Mouse (Mus musculus): Measurements from ENCODE around the gene Casp7. TPM values are rescaled to one million over a fixed set of nuclear protein-coding genes. Genes with fewer than 3 reads are reported as not detected.

Gene Casp7
- polyA plus RNA-seq, 1 experiment from 2014 or later, result 16.0 TPM

GRCm38 (mm10) chr19:56438357-56439071 is 41.6 kb downstream of the Casp7 start:
- no peaks in the 10 kb centered on the region; the same call in 1 of the 2 replicates for H3K4me1 ChIP-seq (replicated peaks)
- H3K4me2 ChIP-seq, result no peak overlapping the region
- ATAC-seq (ENCODE audit: low FRiP score), result no peak
- H3K4me3 ChIP-seq, result no peak overlapping the region
- no peak overlapping the region for H3K9ac ChIP-seq
- no peaks in the 10 kb centered on the region for H3K9me3 ChIP-seq
- 88% methylated on average over 7 of the region's 7 CpGs for WGBS
- 0 out of 2 replicates have a peak, but pooled peaks cover 2% of the 10 kb centered on the region for H3K27me3 ChIP-seq
- H3K27ac ChIP-seq, result no peak overlapping the region
- no peaks in the 10 kb centered on the region for H3K36me3 ChIP-seq

GRCm38 (mm10) chr19:56439072-56439434 is 42.1 kb downstream of the Casp7 start:
- Histone ChIP-seq H3K27ac (no peak overlapping the region), H3K27me3 (no peaks in the 10 kb centered on the region), H3K36me3 (no peaks in the 10 kb centered on the region), H3K4me3 (no peak overlapping the region), H3K4me1 (replicated peaks) (no peaks in the 10 kb centered on the region; the same call in 1 of the 2 replicates), H3K9ac (no peak overlapping the region), H3K4me2 (no peak overlapping the region), H3K9me3 (no peaks in the 10 kb centered on the region)
- ATAC-seq (ENCODE audit: low FRiP score), result no peak
- WGBS, result 91% methylated on average over 6 of the region's 6 CpGs

- Histone ChIP-seq H3K4me1 (replicated peaks) (0 out of 2 replicates have a peak, but pooled peaks cover 2% of the 10 kb centered on the region), H3K27ac (no peak overlapping the region), H3K9me3 (no peaks in the 10 kb centered on the region), H3K36me3 (no peaks in the 10 kb centered on the region), H3K4me2 (no peak overlapping the region), H3K27me3 (no peaks in the 10 kb centered on the region), H3K9ac (no peak overlapping the region), H3K4me3 (no peak overlapping the region)
- no peak for ATAC-seq (ENCODE audit: low FRiP score)
- WGBS, result 85% methylated on average over 14 of the region's 14 CpGs
These were observed 46.5 kb downstream of the Casp7 start for GRCm38 (mm10) chr19:56443445-56443844.

- ATAC-seq (ENCODE audit: low FRiP score), result no peak
- H3K4me1 ChIP-seq (replicated peaks), result 0 out of 2 replicates have a peak, but pooled peaks cover 2% of the 10 kb centered on the region
- 96% methylated on average over 4 of the region's 4 CpGs for WGBS
These were observed 51.9 kb downstream of the Casp7 start for GRCm38 (mm10) chr19:56448784-56449183.

GRCm38 (mm10) chr19:56449537-56449936 is 52.6 kb downstream of the Casp7 start:
- Histone ChIP-seq H3K27ac (no peak overlapping the region), H3K9me3 (no peaks in the 10 kb centered on the region), H3K9ac (no peak overlapping the region), H3K4me2 (no peak overlapping the region), H3K4me3 (no peak overlapping the region), H3K4me1 (replicated peaks) (0 out of 2 replicates have a peak, but pooled peaks cover 2% of the 10 kb centered on the region), H3K27me3 (no peaks in the 10 kb centered on the region), H3K36me3 (no peaks in the 10 kb centered on the region)
- no peak for ATAC-seq (ENCODE audit: low FRiP score)
- 93% methylated on average over 8 of the region's 8 CpGs for WGBS

More at GRCm38 (mm10) chr19:56448784-56449183, 51.9 kb downstream of the Casp7 start:
- H3K27ac ChIP-seq, result no peak overlapping the region
- H3K27me3 ChIP-seq, result no peaks in the 10 kb centered on the region
- H3K4me3 ChIP-seq, result no peak overlapping the region
- H3K4me2 ChIP-seq, result no peak overlapping the region
- H3K9me3 ChIP-seq, result no peaks in the 10 kb centered on the region
- H3K36me3 ChIP-seq, result no peaks in the 10 kb centered on the region
- H3K9ac ChIP-seq, result no peak overlapping the region

GRCm38 (mm10) chr19:56450892-56451291 is 54.0 kb downstream of the Casp7 start:
- WGBS, result 92% methylated on average over 5 of the region's 5 CpGs
- H3K9me3 ChIP-seq, result no peaks in the 10 kb centered on the region
- H3K4me1 ChIP-seq (replicated peaks), result no peaks in the 10 kb centered on the region
- ATAC-seq (ENCODE audit: low FRiP score), result no peak
- H3K27me3 ChIP-seq, result no peaks in the 10 kb centered on the region
- H3K36me3 ChIP-seq, result no peaks in the 10 kb centered on the region
- no peak overlapping the region for H3K9ac ChIP-seq
- no peak overlapping the region for H3K4me3 ChIP-seq
- no peak overlapping the region for H3K27ac ChIP-seq
- no peak overlapping the region for H3K4me2 ChIP-seq

- no peak overlapping the region for H3K4me3 ChIP-seq
- ATAC-seq (ENCODE audit: low FRiP score), result no peak
- H3K4me2 ChIP-seq, result no peak overlapping the region
- 86% methylated on average over 4 of the region's 4 CpGs for WGBS
- H3K27ac ChIP-seq, result no peak overlapping the region
- no peaks in the 10 kb centered on the region for H3K9me3 ChIP-seq
- H3K36me3 ChIP-seq, result no peaks in the 10 kb centered on the region
- no peaks in the 10 kb centered on the region for H3K4me1 ChIP-seq (replicated peaks)
- no peak overlapping the region for H3K9ac ChIP-seq
- no peaks in the 10 kb centered on the region for H3K27me3 ChIP-seq
These were observed 54.9 kb downstream of the Casp7 start for GRCm38 (mm10) chr19:56451867-56452266.

- Histone ChIP-seq H3K4me3 (no peak overlapping the region), H3K4me2 (no peak overlapping the region), H3K27ac (no peak overlapping the region), H3K27me3 (no peaks in the 10 kb centered on the region), H3K4me1 (replicated peaks) (no peaks in the 10 kb centered on the region), H3K9ac (no peak overlapping the region), H3K36me3 (no peaks in the 10 kb centered on the region), H3K9me3 (no peaks in the 10 kb centered on the region)
- 97% methylated on average over 2 of the region's 2 CpGs for WGBS
- no peak for ATAC-seq (ENCODE audit: low FRiP score)
These were observed 55.5 kb downstream of the Casp7 start for GRCm38 (mm10) chr19:56452421-56452820.

GRCm38 (mm10) chr19:56454862-56455261 is 57.9 kb downstream of the Casp7 start:
- Histone ChIP-seq H3K9ac (no peak overlapping the region), H3K27me3 (no peaks in the 10 kb centered on the region), H3K4me1 (replicated peaks) (no peaks in the 10 kb centered on the region), H3K27ac (no peak overlapping the region), H3K9me3 (no peaks in the 10 kb centered on the region), H3K4me2 (no peak overlapping the region), H3K36me3 (no peaks in the 10 kb centered on the region), H3K4me3 (no peak overlapping the region)
- no peak for ATAC-seq (ENCODE audit: low FRiP score)
- WGBS, result 77% methylated on average over 4 of the region's 4 CpGs

- Histone ChIP-seq H3K27me3 (no peaks in the 10 kb centered on the region), H3K4me2 (no peak overlapping the region), H3K9me3 (no peaks in the 10 kb centered on the region), H3K9ac (no peak overlapping the region), H3K4me3 (no peak overlapping the region), H3K36me3 (no peaks in the 10 kb centered on the region), H3K27ac (no peak overlapping the region), H3K4me1 (replicated peaks) (no peaks in the 10 kb centered on the region)
- ATAC-seq (ENCODE audit: low FRiP score), result no peak
- 43% methylated on average over 2 of the region's 2 CpGs for WGBS
These were observed 58.4 kb downstream of the Casp7 start for GRCm38 (mm10) chr19:56455369-56455768.

GRCm38 (mm10) chr19:56457569-56457968 is 60.6 kb downstream of the Casp7 start:
- Histone ChIP-seq H3K4me3 (no peak overlapping the region), H3K4me2 (no peak overlapping the region), H3K36me3 (no peaks in the 10 kb centered on the region), H3K4me1 (replicated peaks) (no peaks in the 10 kb centered on the region), H3K9me3 (no peaks in the 10 kb centered on the region), H3K27ac (no peak overlapping the region), H3K9ac (no peak overlapping the region), H3K27me3 (no peaks in the 10 kb centered on the region)
- ATAC-seq (ENCODE audit: low FRiP score), result no peak
- 90% methylated on average over 4 of the region's 4 CpGs for WGBS

GRCm38 (mm10) chr19:56459154-56460050 is 62.5 kb downstream of the Casp7 start:
- ATAC-seq (ENCODE audit: low FRiP score), result no peak
- 87% methylated on average over 10 of the region's 10 CpGs for WGBS
- no peaks in the 10 kb centered on the region for H3K9me3 ChIP-seq
- no peaks in the 10 kb centered on the region for H3K36me3 ChIP-seq
- no peaks in the 10 kb centered on the region for H3K4me1 ChIP-seq (replicated peaks)
- H3K9ac ChIP-seq, result no peak overlapping the region
- no peaks in the 10 kb centered on the region for H3K27me3 ChIP-seq
- no peak overlapping the region for H3K4me3 ChIP-seq
- no peak overlapping the region for H3K27ac ChIP-seq
- no peak overlapping the region for H3K4me2 ChIP-seq
